Comparison of ENCODE assay signal across 8 mouse cellular contexts in the genomic region with DNA sequence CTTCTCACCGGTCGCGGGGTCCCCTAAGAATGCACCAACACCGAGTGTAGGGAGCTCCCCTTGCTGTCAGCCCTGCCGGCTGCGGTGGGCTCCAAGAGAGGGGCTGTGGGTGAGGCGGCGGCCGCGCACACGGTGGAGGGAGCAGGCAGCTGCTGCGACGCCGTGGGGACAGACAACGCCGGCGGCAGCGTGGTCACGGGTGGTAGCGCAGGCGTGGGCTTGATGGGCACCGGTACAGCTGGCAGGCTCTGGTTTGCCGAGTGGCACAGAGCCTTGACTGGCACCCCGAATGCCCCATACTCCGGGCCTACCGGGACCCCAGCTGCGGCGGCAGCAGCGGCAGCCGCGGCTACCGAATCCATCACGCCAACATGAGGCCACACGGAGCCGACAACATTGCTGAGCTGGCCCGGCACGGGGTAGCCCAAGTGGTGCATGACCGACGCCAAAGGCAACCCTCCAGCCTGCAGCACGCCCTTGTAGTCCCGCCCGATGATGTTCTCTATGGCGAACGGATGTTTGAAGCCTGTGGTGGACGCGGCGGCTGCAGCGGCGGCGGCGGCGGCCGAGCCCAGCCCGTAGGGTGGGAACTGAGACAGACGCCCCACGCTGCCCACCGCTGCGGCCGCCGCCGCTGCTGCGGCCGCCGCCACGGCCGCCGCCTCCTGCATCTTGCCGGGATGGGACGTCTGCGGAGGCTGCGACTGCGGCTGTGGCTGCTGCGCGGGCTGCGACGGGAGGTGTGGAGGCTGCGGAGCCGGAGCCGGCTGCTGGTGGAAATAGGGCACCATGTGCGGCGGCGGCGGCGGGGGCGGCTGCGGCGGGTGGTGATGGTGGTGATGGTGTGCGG. TPM values are rescaled to one million over a fixed set of nuclear protein-coding genes. Genes with fewer than 3 reads are reported as not detected.
DNase-seq lines count a peak whose midpoint lies in the region; ATAC-seq lines count a peak whose summit lies in the region.

No protein-coding gene starts in this region.

- H3K36me3 ChIP-seq in heart, embryonic 15.5 days: no peaks in the 10 kb centered on the region
- H3K36me3 ChIP-seq in limb, embryonic 10.5 days: no peaks in the 10 kb centered on the region
- H3K36me3 ChIP-seq in neural tube, embryonic 14.5 days (ENCODE audit: control insufficient read depth, insufficient read depth, low read length): no peaks in the 10 kb centered on the region

- peak overlapping the region; percentile 85 for H3K4me2 ChIP-seq in heart, embryonic 15.5 days
- peak overlapping the region; percentile 80 for H3K4me2 ChIP-seq in neural tube, embryonic 14.5 days (ENCODE audit: low read depth, low read length)

- no peak for ATAC-seq in heart, embryonic 15.5 days (replicated peaks; ENCODE audit: insufficient number of reproducible peaks, insufficient read depth, low FRiP score, low read depth)
- ATAC-seq in neural tube, embryonic 14.5 days (ENCODE audit: low read depth): peak; percentile 63

- no peak overlapping the region for H3K27ac ChIP-seq in heart, embryonic 15.5 days
- no peak overlapping the region for H3K27ac ChIP-seq in limb, embryonic 10.5 days
- H3K27ac ChIP-seq in neural tube, embryonic 14.5 days (ENCODE audit: low read depth, low read length): no peak overlapping the region

- H3K4me1 ChIP-seq in heart, embryonic 15.5 days (replicated peaks): peaks cover 55% of the 10 kb centered on the region
- H3K4me1 ChIP-seq in limb, embryonic 10.5 days: peaks cover 41% of the 10 kb centered on the region
- peaks cover 10% of the 10 kb centered on the region for H3K4me1 ChIP-seq in neural tube, embryonic 14.5 days (ENCODE audit: control insufficient read depth, insufficient read depth, low read length)

- WGBS in heart, embryonic 15.5 days: under 1% methylated on average over 83 of the region's 88 CpGs
- WGBS in limb, embryonic 10.5 days: under 1% methylated on average over 87 of the region's 88 CpGs
- under 1% methylated on average over 77 of the region's 88 CpGs for WGBS in neural tube, embryonic 14.5 days

- peak; percentile 56 for DNase-seq in embryo, embryonic 10.5 days (ENCODE audit: low spot score)
- DNase-seq in embryo, embryonic 10 days (ENCODE audit: low spot score): no peak
- DNase-seq in thymus, postnatal 14 days: peak; percentile 9
- DNase-seq in thymus, postnatal 0 days (ENCODE audit: low spot score): no peak
- peak; percentile 71 for DNase-seq in limb, embryonic 10.5 days (ENCODE audit: low spot score)
- DNase-seq in ovary, adult 18-20 months (ENCODE audit: low spot score): no peak

- H3K9ac ChIP-seq in heart, embryonic 15.5 days: no peak overlapping the region
- H3K9ac ChIP-seq in neural tube, embryonic 14.5 days (replicated peaks; ENCODE audit: low read depth, low read length): 0 out of 2 replicates have a peak overlapping the region, but pooled peaks have one; percentile 21

- H3K27me3 ChIP-seq in heart, embryonic 15.5 days: peaks cover 91% of the 10 kb centered on the region
- H3K27me3 ChIP-seq in limb, embryonic 10.5 days (ENCODE audit: low read depth, poor library complexity, severe bottlenecking): peaks cover 100% of the 10 kb centered on the region
- H3K27me3 ChIP-seq in neural tube, embryonic 14.5 days (ENCODE audit: control insufficient read depth, insufficient read depth, low read length): peaks cover 61% of the 10 kb centered on the region

- H3K4me3 ChIP-seq in heart, embryonic 15.5 days: peak overlapping the region; percentile 48
- peak overlapping the region; percentile 51 for H3K4me3 ChIP-seq in limb, embryonic 10.5 days
- peak overlapping the region; percentile 34 for H3K4me3 ChIP-seq in neural tube, embryonic 14.5 days (ENCODE audit: low read depth, low read length)

- H3K9me3 ChIP-seq in heart, embryonic 15.5 days (replicated peaks): no peaks in the 10 kb centered on the region
- no peaks in the 10 kb centered on the region for H3K9me3 ChIP-seq in limb, embryonic 10.5 days (replicated peaks)
- no peaks in the 10 kb centered on the region for H3K9me3 ChIP-seq in neural tube, embryonic 14.5 days (ENCODE audit: control insufficient read depth, low read length)

RNA-seq across cellular contexts. Expression of gene Foxb2, which starts 1.0 kb away (rescaled TPM):
- 0.14 TPM in 1 of 2 replicates, not detected in the other for polyA plus RNA-seq in thymus, postnatal 0 days (2015; fragmentation: Nextera tagmentation; extraction: Ambion mirVana)
- not detected in 2 replicates for polyA plus RNA-seq in heart, embryonic 15.5 days (2015; fragmentation: Nextera tagmentation; extraction: Ambion mirVana)
- 0.10 and 0.15 TPM in 2 replicates for polyA plus RNA-seq in limb, embryonic 10.5 days (2016; fragmentation: Nextera tagmentation; extraction: Ambion mirVana)
- not detected in 2 replicates for polyA plus RNA-seq in neural tube, embryonic 14.5 days (2014; fragmentation: Nextera tagmentation; extraction: Ambion mirVana)

Comparison
In these comparisons a context has a peak if more than half of its experiments do, and no peak if none do; other contexts are left out.
1. DNase-seq: peak in embryo, embryonic 10.5 days (single experiment), thymus, postnatal 14 days (single experiment) and limb, embryonic 10.5 days (single experiment); none in embryo, embryonic 10 days (single experiment), thymus, postnatal 0 days (single experiment) and ovary, adult 18-20 months (single experiment).
2. Peak in every context shown above with its lines, with median percentiles within 50 percentile points of each other: H3K4me3 ChIP-seq.